Mouse (Mus musculus): ENCODE results near the gene Zfhx3.

- TF ChIP-seq EP300 (IDR thresholded peaks at IDR 0.05; ENCODE audit: insufficient read depth, low read depth, low read length) (no peak), POLR2A (IDR thresholded peaks at IDR 0.05; ENCODE audit: insufficient read depth, low read length) (no peak), CTCF (IDR thresholded peaks at IDR 0.05; ENCODE audit: low read depth, low read length) (no peak)
These were observed 729.6 kb downstream of the Zfhx3 start for GRCm38 (mm10) chr8:108671939-108672515.
